Mouse (Mus musculus) thymus, postnatal 14 days (tissue): ENCODE data around the gene Slc7a5.

ENCODE experiments used
- DNase-seq: peaks from one replicate; pipeline ENCODE4 v3.0.0; 2021

Gene Slc7a5

DNA sequence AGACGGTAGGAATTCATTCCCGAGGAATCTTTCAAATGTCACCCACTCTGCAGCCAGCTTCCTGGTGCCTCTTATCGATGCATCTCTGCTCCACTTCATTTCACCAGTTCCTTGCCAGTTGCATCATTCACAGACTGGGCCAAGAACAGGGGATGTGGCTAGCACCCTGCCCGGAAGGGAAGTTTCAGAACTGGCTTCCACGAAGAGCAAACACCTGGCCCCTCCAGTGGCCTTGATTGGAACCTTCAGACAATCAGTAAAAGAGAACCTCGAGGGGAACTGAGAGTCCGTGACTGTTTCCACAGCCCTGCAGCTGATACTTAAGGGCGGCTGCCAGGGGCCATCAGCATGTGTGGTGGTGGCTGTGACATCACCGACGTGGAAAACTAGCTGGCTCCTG, 59.0 kb downstream of the Slc7a5 start:
- no peak for DNase-seq

DNA sequence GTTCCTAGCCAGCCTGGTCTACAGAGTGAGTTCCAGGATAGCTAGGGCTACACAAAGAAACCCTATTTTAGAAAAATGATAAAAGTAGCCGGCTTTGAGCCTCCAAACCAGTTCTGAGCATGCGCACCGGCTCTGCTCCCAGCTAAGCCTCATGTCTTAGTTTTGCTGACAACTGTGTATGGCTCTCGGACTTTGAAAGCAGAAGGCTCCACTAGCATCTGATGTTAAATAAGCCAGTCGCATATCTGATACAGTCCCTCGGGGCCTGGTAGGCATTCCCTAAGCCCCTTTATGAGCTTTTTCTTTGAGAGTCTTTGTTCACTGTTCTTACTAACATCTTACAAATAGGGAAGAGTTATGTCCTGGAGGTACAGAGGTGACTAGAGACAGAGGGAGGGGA, 59.5 kb downstream of the Slc7a5 start:
- DNase-seq = no peak

GRCm38 (mm10) chr8:121847261-121847822, 60.2 kb downstream of the Slc7a5 start:
- DNase-seq = no peak

- DNase-seq = no peak
Observed at GRCm38 (mm10) chr8:121846815-121847214, 60.7 kb downstream of the Slc7a5 start.

- DNase-seq = no peak
Observed at GRCm38 (mm10) chr8:121844765-121845164, 62.7 kb downstream of the Slc7a5 start.

- DNase-seq = no peak
Observed at GRCm38 (mm10) chr8:121843184-121843733, 64.2 kb downstream of the Slc7a5 start.

- DNase-seq = no peak
Observed at GRCm38 (mm10) chr8:121842064-121842955, 65.2 kb downstream of the Slc7a5 start.

DNA sequence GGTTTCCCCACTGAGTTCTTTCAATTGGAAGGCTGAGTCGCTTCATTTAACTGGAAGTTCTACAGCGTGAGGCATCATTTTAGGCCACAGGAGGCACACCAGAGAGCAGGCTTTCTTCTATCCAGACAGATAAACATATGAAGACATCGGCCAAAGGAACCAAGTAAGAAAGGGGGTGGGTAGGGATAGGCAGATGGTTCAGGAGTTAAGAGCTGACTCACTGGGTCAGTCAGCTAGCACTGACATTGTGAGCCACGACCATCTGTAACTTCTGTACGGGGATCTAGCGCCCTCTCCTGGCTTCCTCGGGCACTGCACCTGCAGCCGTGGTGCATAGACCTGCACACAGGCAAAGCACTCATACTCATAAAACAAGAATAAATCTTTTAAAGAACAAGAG, 66.3 kb downstream of the Slc7a5 start:
- DNase-seq = peak; percentile 57

DNA sequence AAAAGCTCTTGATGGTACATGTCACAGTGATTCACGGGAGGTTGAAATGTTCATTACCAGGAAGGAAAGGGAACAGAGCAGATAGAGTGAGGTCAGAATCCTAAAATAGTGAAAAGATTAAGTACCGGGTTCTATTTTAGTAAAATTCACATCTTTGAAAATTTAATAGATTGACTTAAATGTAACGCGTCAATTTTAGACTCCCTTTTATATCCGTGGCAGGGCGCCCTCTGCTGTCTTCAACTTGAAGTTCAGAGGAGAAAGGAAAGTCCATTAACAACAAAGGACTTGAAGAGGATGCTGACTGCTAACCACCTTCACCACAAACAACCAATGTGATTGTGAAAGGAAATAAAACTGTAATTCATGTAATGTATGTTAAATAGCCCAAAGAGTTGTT, 75.0 kb downstream of the Slc7a5 start:
- DNase-seq = peak; percentile 72

DNA sequence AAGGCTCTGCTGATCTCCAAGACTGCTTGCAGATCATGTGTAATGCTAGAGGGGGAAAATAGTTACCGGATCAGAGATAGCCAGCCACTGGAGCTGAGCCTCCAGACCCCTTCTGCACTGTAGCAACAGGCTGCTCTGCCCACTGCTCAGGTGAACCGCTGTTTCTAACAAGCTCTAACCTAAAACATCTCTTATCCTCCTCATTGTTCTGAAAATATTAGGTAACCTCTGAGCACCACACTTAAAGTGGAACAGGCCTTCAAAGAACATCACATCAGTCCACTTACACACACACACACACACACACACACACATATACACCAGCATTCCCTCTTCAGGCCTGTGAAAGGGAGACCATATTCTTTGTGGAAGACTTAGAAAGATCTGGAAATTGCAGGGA, 75.4 kb downstream of the Slc7a5 start:
- no peak for DNase-seq
